Mouse (Mus musculus): ENCODE results near the gene Tenm2.

Tenm2 gene

GRCm38 (mm10) chr11:36727800-36728199 lies 508.0 kb downstream of the Tenm2 start:
- ChIA-PET POLR2A (interaction anchor here in 1 of 4 experiments (0.6 to 1.0 kb wide), 3 partner anchors 10 to 485 kb away, joined by 3 to 4 read pairs (median 3); no protein-coding TSS in a partner anchor), CTCF (no interaction called here)

DNA sequence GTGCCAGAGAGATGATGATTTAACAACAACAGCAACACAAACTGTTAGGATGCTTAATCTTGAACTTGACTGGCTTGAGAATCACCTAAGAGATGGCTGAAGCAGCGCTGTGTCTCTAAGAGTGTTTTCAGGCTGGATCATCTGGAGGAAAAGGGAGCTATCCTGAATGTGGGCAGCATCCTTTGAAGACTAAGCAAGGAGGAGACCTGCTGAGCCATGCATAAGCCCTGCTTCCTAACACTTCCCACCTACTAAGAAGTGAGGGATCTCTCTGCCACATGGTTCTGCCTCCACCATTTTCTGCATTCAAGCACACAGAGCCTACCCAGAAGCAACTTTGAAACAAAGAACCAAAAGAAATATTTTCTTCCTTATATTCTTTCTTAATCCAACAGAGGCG lies 532.9 kb downstream of the Tenm2 start:
- ChIA-PET CTCF (no interaction called here), POLR2A (no interaction called here)

- ChIA-PET CTCF (no interaction called here), POLR2A (no interaction called here)
Observed at GRCm38 (mm10) chr11:36700951-36701350, 534.8 kb downstream of the Tenm2 start.

GRCm38 (mm10) chr11:36700131-36700530 lies 535.6 kb downstream of the Tenm2 start:
- POLR2A ChIA-PET = no interaction called here
- CTCF ChIA-PET = no interaction called here

- ChIA-PET POLR2A (no interaction called here), CTCF (no interaction called here)
Observed at GRCm38 (mm10) chr11:36698268-36698667, 537.5 kb downstream of the Tenm2 start.

DNA sequence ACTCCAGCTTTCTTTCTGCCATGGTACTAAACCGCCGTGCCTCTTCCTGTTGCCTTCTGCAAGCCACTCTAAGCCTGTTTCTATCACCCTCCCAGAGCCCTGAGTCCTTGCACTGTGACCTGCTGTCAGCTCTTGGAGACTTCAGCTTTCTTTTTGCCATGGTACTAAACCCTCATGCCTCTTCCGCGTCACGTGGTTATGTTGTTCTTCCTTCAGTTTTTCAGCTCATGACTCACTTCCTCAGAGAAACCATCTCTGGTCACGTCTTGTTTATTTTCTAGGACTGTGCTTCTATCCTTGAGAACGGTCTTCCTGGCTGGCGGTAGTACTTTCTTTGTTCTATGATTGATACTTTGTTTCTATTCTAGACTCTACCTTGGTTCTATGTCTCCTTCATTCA lies 537.9 kb downstream of the Tenm2 start:
- ChIA-PET POLR2A (no interaction called here), CTCF (no interaction called here)

GRCm38 (mm10) chr11:36697021-36697639 lies 538.6 kb downstream of the Tenm2 start:
- CTCF ChIA-PET = no interaction called here
- POLR2A ChIA-PET = no interaction called here

DNA sequence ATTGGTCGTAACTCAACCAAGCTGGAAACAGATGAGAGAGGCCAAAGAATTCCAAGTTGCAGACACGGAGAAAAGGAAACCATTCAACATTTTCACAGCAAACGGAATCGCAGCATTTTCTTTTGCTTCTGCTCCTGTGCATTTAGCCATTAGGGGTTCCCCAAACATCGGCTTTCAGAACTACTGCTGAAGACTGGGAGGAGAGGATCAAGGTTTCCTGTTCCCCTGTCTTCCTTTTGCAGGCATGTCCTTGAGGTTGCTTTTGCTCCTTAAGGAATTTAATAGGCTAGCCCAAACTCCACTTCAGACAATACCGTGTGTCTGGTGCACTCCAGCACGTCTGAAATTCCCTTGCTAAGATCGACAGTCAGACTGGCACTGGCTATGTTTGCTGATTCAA lies 541.0 kb downstream of the Tenm2 start:
- CTCF ChIA-PET = no interaction called here
- POLR2A ChIA-PET = no interaction called here

GRCm38 (mm10) chr11:36692637-36693036 lies 543.1 kb downstream of the Tenm2 start:
- ChIA-PET POLR2A (no interaction called here), CTCF (interaction anchor here in 1 of 4 experiments (0.7 kb wide), 1 partner anchor 223 kb away, joined by 9 read pairs; no protein-coding TSS in a partner anchor)

DNA sequence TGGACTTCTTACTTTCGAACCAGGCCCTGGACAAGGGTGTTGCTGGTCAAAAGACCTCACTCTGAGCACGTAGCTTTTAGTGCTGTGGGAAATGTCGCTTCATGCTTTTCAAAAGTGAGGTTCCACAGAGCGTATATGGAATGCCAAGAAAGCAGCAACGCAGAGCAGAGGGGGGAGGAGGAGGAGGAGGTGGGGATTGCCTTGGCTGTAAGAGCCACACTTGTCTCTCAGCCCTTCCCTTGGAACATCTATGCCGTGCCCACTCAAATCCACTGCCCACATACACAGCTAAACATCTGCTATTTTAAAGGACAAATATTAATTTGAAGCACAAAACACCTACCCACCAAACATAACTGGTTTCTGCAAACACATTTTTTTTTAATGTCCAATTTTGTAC lies 544.9 kb downstream of the Tenm2 start:
- ChIA-PET POLR2A (no interaction called here), CTCF (no interaction called here)

DNA sequence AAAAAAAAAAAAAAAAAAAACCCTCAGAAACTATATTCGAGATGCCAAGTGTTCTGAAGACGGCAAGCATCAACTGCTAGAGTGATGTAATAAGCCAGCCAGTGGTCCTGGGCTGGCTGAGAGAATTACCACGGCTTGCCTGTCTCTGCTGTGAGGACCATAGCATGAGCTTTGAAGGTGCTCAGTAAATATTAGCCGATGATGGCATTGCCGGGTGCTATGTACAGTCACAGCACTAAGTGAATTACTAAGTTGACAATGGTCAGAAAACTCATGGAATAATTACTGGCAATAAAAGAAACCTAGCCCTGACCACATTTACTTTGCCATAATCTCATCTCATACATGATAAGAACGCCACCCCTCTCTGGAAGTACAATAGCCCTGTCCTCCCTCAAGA lies 549.5 kb downstream of the Tenm2 start:
- ChIA-PET CTCF (interaction anchor here in 1 of 4 experiments (0.7 kb wide), 1 partner anchor 1561 kb away, joined by 3 read pairs; no protein-coding TSS in a partner anchor), POLR2A (no interaction called here)

DNA sequence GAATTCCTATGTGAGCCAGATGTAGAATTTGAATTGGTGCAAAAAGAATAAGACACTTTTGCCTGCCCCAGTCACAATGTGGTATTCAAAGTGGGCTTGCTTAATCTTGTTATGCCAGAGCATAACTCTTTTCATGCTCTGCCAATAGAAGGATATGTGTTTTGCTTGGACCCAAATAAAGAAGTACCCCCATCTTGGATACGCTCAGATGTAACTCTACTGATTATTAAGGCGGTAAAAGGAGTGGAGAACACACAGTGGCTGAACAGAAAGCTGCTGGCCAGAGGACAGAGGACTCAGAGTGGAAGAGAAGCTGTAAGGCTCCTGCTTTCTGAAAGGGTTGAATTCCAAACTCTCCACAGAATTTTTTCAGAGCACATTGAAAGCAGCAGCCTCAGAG lies 556.4 kb downstream of the Tenm2 start:
- ChIA-PET POLR2A (no interaction called here), CTCF (interaction anchor here in 2 of 4 experiments (0.6 kb wide), 2 partner anchors 180 to 1494 kb away, joined by 7 to 11 read pairs; no protein-coding TSS in a partner anchor)

- ChIA-PET CTCF (interaction anchor here in 2 of 4 experiments (0.6 kb wide), 2 partner anchors 180 to 1495 kb away, joined by 7 to 11 read pairs; no protein-coding TSS in a partner anchor), POLR2A (interaction anchor here in 1 of 4 experiments (0.6 to 0.7 kb wide), 2 partner anchors 29 to 386 kb away, joined by 3 read pairs; no protein-coding TSS in a partner anchor)
Observed at GRCm38 (mm10) chr11:36678542-36678941, 557.2 kb downstream of the Tenm2 start.

DNA sequence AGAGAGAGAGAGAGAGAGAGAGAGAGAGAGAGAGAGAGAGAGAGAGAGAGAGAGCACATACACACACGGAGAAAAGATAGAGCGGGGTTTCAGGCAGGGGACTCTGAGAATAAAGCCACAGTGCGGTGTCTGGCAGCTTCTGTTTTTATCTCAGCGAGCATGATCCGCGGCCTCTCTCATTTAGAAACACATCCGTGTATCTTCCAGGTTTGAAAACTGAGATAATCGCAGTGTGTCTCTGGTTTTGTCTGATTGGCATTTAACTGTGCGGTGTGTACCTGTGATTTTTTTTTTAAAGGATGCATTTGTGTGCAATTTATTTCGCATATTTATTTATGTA lies 557.7 kb downstream of the Tenm2 start:
- ChIA-PET CTCF (no interaction called here), POLR2A (interaction anchor here in 1 of 4 experiments (0.6 kb wide), 1 partner anchor 386 kb away, joined by 3 read pairs; no protein-coding TSS in a partner anchor)

DNA sequence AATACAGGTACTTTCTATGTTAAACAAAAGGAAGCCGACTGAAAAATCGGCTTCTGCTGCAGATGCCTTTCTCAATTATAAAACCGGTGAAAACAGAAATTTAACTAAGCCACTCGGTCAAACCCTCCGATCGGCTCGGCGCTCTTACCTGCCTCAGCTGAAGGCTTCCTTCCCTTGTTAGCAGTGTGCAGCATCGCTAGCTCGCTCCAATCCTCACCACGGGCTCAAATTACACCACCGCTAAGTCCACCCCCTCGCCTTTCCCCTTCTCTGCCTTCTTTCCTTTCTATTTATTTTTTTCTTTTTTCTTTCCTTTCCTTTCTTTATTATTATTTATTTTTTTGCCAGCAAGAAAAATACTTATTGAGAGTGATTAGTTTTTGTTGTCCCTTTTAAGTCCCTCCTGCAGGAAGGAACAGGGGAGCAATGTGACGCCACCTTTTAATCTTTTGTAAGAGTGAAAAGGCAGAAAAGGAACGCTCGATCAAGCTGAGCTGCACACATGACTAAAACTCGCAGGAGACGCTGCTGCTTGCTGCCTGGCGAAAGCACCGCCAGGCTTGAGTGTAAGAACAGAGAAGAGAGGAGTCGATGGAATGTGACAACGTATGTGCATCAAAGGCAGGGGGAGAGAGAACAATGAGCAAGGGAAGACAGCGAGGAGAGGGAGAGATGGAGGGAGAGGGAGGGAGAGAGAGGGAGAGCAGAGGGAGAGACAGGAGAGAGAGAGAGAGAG lies 558.3 kb downstream of the Tenm2 start:
- POLR2A ChIA-PET = no interaction called here
- CTCF ChIA-PET = no interaction called here

- ChIA-PET POLR2A (no interaction called here), CTCF (no interaction called here)
Observed at GRCm38 (mm10) chr11:36676446-36677284, 559.1 kb downstream of the Tenm2 start.

GRCm38 (mm10) chr11:36674902-36675422 lies 560.8 kb downstream of the Tenm2 start:
- CTCF ChIA-PET = no interaction called here
- POLR2A ChIA-PET = no interaction called here

GRCm38 (mm10) chr11:36674141-36674540 lies 561.6 kb downstream of the Tenm2 start:
- CTCF ChIA-PET = interaction anchor here in 1 of 4 experiments (0.6 kb wide), 1 partner anchor 542 kb away, joined by 3 read pairs; no protein-coding TSS in a partner anchor
- POLR2A ChIA-PET = no interaction called here

- ChIA-PET POLR2A (no interaction called here), CTCF (no interaction called here)
Observed at GRCm38 (mm10) chr11:36671196-36671595, 564.6 kb downstream of the Tenm2 start.

DNA sequence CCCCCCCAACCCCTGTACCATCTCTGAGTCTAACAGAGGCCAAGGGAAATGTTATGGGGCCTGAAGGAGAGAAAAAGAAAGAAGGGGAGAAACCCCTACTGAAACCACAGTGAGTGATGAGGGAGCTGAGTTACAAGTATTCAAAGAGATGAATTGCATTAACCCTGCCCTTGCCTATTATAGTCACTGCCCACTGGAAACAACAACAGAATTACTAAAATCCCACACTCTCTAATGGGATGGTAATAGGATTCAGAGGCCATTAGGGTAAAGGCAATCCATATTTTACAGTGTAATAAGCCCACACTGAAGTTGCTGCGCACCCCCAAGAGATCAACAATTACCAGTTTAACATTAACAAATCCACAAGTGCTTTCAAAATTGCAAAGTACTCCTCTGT lies 571.7 kb downstream of the Tenm2 start:
- CTCF ChIA-PET = no interaction called here
- POLR2A ChIA-PET = interaction anchor here in 1 of 4 experiments (0.6 kb wide), 1 partner anchor 14 kb away, joined by 4 read pairs; no protein-coding TSS in a partner anchor

Measured in embryonic stem cell, embryonic (primary cell).